Mouse (Mus musculus): ENCODE data around the gene Nxpe4.

- TF ChIP-seq TAL1 (IDR thresholded peaks at IDR 0.05; ENCODE audit: low read length) (no peak), GATA1 (IDR thresholded peaks at IDR 0.05; ENCODE audit: low read length) (no peak)
Observed at GRCm38 (mm10) chr9:48420437-48420836, 258.6 kb downstream of the Nxpe4 start.
